Mouse (Mus musculus): ENCODE results near the gene Plvap. TPM values are rescaled to one million over a fixed set of nuclear protein-coding genes. Genes with fewer than 3 reads are reported as not detected.
"Not testable (repeated sequence)": the region's sequence is repeated elsewhere in the genome, so short reads cannot be mapped to it uniquely, and the experiment has no call there.

Plvap gene
- total RNA-seq, 2 experiments from 2014 or later: 8.5 to 9.1 TPM

DNA sequence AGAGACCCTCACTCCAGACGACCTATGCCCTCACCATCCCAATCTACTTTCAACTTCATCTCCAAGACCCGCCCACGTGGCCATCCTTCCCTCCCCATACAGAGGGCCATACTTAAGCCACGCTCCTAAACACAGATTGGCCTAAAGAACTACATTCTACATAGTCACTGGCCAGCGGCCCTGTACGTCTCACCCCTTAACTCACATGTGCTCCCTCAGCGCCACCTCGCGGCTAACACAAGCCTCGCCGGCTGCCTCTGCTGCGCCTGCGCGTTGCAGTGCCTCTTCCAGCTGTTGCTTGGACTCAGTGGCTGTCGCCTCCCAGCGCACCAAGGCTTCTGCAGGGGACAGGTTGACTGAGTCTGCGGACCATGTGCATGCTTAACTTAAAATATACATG lies 10.1 kb upstream of the Plvap start:
- intact Hi-C loops (cut with DNase I): loop anchor here (1.0 kb wide), 2 partner anchors 26 to 80 kb away; no protein-coding TSS in a partner anchor
- peak; percentile 95 for TF ChIP-seq CTCF (IDR thresholded peaks at IDR 0.05)
- peak; percentile 87 to 91 for DNase-seq (ENCODE audit: extremely low spot score in 1 of 2, low spot score in 2 of 2)
- Histone ChIP-seq H3K4me3 (no peak overlapping the region), H3K27ac (no peak overlapping the region)

DNA sequence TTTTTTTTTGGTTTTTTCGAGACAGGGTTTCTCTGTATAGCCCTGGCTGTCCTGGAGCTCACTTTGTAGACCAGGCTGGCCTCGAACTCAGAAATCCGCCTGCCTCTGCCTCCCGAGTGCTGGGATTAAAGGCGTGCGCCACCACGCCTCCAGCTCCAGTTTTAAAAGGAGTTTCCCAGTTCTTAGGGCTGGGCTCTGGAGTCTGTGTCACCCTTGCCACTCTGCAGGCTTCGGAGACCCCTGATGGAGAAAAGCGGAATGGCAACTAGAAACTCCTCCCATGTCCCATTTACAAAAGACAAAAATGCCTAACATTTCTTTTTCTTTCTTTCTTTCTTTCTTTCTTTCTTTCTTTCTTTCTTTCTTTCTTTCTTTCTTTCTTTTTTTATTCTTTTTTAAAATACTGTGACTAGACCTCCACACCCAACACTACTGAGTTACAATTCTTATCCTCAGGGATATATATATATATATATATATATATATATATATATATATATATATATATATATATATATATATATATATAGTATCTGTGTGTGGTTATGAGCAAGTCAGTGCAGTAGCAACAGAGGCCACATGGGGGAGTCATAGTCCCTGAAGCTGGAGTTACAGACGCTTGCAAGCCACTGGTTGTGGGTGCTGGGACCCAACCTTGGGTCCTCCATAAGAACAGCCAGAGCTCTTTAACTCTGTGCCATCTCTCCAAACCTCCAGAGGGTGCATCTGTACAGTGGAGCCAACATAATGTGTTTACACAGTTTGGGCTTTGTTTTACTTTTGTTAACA lies 7.7 kb upstream of the Plvap start:
- peak; percentile 49 for TF ChIP-seq CTCF (IDR thresholded peaks at IDR 0.05)
- DNase-seq (ENCODE audit: extremely low spot score in 1 of 2, low spot score in 2 of 2); H3K4me3 ChIP-seq; intact Hi-C loops (cut with DNase I); H3K27ac ChIP-seq: not testable (repeated sequence)

DNA sequence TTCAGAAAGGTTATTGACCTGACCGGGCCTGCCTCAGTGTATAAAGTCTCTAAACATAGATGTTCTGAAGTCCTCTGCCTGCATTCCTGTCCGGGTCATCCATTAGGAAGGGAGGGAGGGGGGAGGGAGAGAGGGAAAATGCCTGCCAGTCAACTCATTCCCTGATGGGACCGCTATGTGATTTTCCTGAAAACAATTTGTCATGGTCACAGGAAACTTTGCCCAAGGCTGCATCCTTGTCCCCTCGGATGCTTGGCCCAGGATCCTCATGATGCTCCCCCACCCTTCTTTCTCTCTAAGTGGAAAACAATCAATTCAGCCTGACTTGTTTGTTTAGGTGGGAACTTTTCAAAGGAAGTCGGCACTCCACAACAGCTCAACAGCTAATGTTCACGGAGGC lies 5.2 kb upstream of the Plvap start:
- intact Hi-C loops (cut with DNase I): no loop called here
- TF ChIP-seq CTCF (IDR thresholded peaks at IDR 0.05): no peak
- DNase-seq (ENCODE audit: extremely low spot score in 1 of 2, low spot score in 2 of 2): no peak
- no peak overlapping the region for H3K27ac ChIP-seq
- H3K4me3 ChIP-seq: no peak overlapping the region

DNA sequence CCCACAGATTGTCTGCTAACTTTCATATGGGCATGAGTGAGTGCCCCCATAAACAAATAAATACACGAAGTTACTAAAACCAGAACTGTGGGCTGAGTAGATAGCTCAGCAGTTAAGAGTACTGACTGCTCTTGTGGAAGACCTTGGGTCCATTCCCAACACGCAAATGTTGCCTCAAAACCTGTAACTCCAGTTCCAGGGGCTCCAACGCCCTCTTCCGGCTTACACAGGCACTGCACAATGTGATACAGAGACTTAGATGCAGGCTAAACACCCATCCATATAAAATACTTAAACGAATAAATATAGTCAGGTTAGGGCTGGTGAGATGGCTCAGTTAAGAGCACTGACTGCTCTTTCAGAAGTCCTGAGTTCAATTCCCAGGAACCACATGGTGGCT lies 3.5 kb upstream of the Plvap start:
- TF ChIP-seq CTCF (IDR thresholded peaks at IDR 0.05): no peak; the same call in 1 of the 2 replicates

DNA sequence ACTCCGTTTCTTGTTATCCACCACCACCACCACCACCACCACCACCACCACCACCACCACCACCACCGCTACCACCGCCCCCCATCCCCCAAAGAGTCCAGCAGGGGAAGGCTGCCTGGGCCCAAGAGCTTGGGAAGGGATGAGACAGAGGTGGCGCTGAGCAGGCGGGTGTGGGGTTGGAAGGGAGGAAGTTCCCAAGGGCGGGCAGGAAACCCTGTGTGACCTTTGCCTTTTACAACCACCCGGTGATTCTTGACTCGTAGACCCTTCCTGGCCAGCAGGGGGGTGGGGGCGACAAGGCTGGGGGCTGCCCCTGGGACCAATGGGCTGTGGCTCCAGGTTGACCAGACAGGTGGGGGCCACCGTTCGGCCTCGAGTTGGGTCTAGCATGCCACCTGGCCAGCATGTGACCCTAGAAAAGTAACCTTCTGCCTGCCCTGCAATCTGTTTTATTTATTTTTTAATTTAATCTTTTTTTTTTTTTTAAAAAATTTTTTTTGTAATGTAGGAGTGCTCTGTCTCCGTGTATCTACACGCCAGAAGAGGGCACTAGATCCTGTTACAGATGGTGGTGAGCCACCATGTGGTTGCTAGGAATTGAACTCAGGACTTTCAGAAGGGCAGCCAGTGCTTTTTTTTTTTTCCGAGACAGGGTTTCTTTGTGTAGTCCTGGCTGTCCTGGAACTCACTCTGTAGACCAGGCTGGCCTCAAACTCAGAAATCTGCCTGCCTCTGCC lies 1.6 kb upstream of the Plvap start:
- TF ChIP-seq CTCF (IDR thresholded peaks at IDR 0.05): peak; percentile 6
- no peak for DNase-seq (ENCODE audit: extremely low spot score in 1 of 2, low spot score in 2 of 2)
- Histone ChIP-seq H3K4me3 (no peak overlapping the region), H3K27ac (no peak overlapping the region)
- intact Hi-C loops (cut with DNase I): no loop called here

More for the DNA sequence above, 3.5 kb upstream of the Plvap start:
- no peak for DNase-seq (ENCODE audit: extremely low spot score in 1 of 2, low spot score in 2 of 2)
- Histone ChIP-seq H3K4me3 (no peak overlapping the region), H3K27ac (no peak overlapping the region)
- intact Hi-C loops (cut with DNase I): no loop called here

DNA sequence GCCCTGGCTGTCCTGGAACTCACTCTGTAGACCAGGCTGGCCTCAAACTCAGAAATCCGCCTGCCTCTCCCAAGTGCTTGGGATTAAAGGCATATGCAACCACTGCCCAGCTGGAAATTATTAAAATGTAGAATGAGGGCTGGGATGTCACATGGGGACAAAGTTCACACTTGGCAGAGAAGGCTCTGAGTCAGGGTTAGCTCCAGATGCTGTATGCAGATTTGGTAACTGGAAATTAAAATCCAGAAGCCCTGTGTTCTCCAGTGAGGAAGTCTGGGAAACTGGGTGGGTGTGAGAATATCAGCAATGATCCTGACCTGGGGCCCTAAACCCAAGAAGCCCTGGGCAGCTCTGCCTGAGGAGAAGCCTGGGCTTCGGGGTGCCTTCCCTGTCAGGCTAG lies 2.2 kb downstream of the Plvap start:
- no peak for DNase-seq (ENCODE audit: extremely low spot score in 1 of 2, low spot score in 2 of 2)
- intact Hi-C loops (cut with DNase I): no loop called here
- no peak overlapping the region for H3K4me3 ChIP-seq
- H3K27ac ChIP-seq: no peak overlapping the region
- TF ChIP-seq CTCF (IDR thresholded peaks at IDR 0.05): no peak

DNA sequence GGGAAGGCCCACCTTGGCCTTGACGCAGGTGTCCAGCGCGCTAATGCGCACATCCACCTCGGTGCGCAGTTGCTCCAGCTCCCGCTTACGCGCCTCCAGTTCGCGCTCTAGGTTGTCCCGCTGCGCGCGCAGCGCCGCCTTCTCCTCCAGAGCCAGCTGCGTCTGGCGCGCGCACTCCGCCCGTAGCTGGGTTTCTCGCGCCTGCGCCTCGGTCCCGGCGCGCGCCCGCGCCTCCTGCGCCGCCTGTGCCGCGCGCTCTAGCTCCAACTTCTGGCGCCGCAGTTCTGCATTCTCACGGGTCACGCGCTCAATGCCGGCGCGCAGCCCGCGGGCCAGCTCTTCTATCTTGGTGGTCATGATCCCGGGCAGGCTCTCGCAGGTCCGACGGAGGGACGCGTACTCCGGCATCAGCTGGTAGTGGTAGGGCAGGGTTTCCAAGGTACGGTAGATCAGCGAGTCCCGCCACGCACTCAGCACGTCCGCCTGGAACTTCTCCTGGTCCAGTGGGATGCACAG lies 3.9 kb downstream of the Plvap start:
- no peak for TF ChIP-seq CTCF (IDR thresholded peaks at IDR 0.05)
- intact Hi-C loops (cut with DNase I): no loop called here
- Histone ChIP-seq H3K4me3 (peak overlapping the region; percentile 75), H3K27ac (peak overlapping the region; percentile 58; the same call in 1 of the 2 replicates)
- DNase-seq (ENCODE audit: extremely low spot score in 1 of 2, low spot score in 2 of 2): peak; percentile 85 to 87

DNA sequence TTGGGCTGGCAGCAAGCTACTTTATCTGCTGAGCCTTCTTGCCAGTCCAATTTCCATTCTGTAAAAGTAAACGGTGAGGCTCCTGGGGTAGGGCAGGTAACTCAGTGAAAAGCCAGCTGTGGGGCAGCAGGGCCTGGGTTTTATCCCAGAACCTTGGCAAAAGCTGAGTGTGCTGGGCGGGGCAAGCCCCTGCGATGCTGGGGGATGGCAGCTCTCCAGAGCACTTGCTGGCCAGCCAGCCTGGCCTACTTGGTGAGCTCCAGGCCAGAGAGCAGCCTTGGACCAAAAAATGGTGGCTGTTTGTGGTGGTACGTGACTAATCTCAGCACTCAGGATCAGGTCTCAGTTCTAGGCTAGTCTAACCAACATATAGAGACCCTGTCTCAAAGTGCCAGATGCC lies 5.6 kb downstream of the Plvap start:
- H3K27ac ChIP-seq: no peak overlapping the region
- no peak for TF ChIP-seq CTCF (IDR thresholded peaks at IDR 0.05)
- intact Hi-C loops (cut with DNase I): no loop called here
- no peak for DNase-seq (ENCODE audit: extremely low spot score in 1 of 2, low spot score in 2 of 2)
- H3K4me3 ChIP-seq: no peak overlapping the region

DNA sequence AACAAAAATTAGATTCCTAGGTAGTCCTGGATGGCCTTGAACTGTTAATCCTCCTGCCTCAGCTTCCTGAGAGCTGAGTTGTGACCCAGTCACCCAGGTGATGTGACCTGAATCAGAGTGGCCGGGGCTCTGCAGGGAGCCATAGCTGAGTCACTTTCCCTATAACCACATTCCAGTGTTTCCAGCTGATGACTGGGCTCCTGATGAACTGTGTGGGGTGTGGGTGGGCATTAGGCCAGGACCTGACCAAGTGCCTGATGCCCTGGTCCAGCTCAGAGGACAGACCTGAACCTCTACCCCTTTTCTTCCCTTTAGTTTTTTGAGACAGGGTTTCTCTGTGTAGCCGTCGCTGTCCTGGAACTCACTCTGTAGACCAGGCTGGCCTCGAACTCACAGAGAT lies 6.2 kb downstream of the Plvap start:
- Histone ChIP-seq H3K4me3 (no peak overlapping the region), H3K27ac (no peak overlapping the region)
- DNase-seq (ENCODE audit: extremely low spot score in 1 of 2, low spot score in 2 of 2): no peak
- intact Hi-C loops (cut with DNase I): no loop called here
- TF ChIP-seq CTCF (IDR thresholded peaks at IDR 0.05): no peak

DNA sequence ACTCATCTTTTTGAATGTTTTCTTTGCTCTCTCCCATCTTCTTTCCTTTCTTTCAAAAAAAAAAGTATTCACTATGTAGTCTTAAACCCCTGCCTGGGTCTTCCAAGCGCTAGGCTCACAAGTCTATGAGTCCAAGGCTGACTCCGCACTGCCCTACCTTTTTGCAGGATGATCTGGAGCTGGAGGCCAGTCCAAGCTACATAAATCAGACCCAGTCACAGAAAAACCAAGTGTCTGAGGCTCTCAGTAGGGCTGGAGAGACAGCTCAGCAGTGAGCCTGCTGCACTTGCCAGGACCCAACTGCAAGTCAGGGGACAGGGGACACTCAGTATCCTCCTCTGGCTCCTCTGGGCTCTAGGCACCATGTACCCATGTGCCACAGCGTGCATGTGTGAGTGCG lies 7.2 kb downstream of the Plvap start:
- intact Hi-C loops (cut with DNase I): no loop called here
- H3K27ac ChIP-seq: no peak overlapping the region

DNA sequence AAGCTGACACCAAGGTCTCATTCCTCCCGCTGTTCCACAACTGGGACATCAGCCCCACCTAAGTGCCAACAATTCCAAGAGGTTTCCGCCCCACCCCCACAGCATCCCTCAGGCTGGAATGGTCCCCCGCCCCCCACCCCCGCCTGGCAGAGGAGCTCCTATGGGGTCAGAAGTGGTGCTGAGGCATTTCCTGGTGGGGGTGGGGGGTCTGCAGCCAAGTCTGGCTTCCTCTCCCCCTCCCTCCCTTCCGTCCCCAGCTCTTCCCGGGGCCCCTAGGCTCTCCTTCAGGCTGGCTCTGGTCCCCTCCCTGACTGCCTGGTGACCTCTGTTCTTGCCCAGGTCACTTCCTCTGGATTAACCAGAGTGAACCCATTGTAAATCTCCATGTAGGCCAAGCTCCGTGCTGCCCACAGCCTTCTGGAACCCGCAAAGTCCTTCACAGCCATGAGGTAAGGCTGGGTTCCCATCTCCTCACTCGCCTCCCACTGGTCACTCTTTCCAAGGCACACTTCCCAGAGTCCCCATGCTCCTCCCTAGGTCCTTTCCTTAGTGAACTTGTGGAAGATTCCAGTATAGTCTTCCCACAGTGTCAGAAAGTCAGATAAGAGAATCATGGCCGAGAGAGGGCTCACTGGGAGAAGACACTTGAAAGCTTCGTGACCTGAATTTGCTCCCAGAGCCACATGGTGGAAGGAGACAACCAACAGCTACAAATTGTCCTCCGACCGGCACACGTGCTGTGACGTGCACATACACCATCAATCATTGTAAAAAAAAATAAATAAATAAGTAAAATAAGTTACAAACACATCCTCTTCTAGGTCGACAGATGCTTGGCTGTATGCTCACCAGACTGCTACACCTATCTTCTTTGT lies 12.5 kb downstream of the Plvap start:
- no peak for DNase-seq (ENCODE audit: extremely low spot score in 1 of 2, low spot score in 2 of 2)
- intact Hi-C loops (cut with DNase I): no loop called here
- no peak overlapping the region for H3K27ac ChIP-seq
- H3K4me3 ChIP-seq: no peak overlapping the region
- TF ChIP-seq CTCF (IDR thresholded peaks at IDR 0.05): no peak

More for the DNA sequence above, 7.2 kb downstream of the Plvap start:
- no peak overlapping the region for H3K4me3 ChIP-seq
- TF ChIP-seq CTCF (IDR thresholded peaks at IDR 0.05): no peak
- DNase-seq (ENCODE audit: extremely low spot score in 1 of 2, low spot score in 2 of 2): no peak
